Mouse (Mus musculus) left cerebral cortex, postnatal 36 days (tissue): ENCODE measurements around the gene Cenpp. TPM values are rescaled to one million over a fixed set of nuclear protein-coding genes. Genes with fewer than 3 reads are reported as not detected.

Experiments
- DNase-seq, 2 experiments: peaks; one replicate each; pipeline ENCODE4 v3.0.0; 2021 to 2022; ENCODE audit warnings: low spot score in 2 of 2, mixed read lengths in 1 of 2
- intact Hi-C: fragments of 180-260 bp; cut with DNase I; formaldehyde crosslinking; loops from one replicate; pipeline ENCODE4 v1.15.1; 2025
- total RNA-seq, 2 experiments: library from RNA; stranded (reverse); gene quantifications; 2 replicates each; pipeline ENCODE4 v1.2.3; 2021

Gene Cenpp
- 1 to 10 TPM; 1.2 TPM for total RNA-seq

DNA sequence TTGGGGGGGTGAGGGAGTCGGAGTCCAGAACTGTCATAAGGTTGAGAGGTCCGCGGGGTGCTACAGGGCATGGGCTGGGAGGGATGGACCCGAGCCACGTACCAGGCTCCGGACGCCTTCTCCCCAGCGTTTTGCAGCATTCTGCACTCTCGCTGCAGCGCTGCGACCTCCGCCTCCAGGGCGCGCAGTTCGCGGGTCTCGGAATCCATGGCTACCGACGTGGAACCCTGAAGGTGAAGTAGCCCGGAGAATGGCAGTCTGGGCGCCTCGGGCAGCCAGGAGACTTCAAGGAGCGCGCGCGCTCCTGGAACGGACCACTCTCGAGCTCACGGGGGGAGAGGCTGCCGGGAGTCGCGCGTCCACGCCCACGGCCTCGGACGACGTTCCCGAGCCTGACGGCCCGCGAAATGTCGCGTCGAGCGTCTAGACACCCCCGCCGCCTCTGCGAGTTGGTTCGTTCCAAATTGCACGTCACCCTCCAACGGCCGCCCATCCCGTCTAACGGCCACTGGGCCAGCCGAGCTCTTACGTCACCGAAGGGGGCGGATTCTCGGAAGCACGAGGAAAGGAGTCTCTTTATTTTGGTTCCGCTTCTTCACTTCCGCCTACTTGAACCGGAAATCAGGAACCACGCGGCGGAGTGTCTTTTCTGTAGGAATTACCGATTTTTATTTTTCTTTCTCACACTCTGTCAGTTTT, at the start of gene Cenpp, which contains the start of gene Nol8:
Cenpp (minus strand) TSS at position 305 of the 699 bp plus-strand sequence.
Nol8 (plus strand) TSS at position 598 of the 699 bp plus-strand sequence.
- peak; percentile 99 for DNase-seq
- intact Hi-C loops: no loop called here

DNA sequence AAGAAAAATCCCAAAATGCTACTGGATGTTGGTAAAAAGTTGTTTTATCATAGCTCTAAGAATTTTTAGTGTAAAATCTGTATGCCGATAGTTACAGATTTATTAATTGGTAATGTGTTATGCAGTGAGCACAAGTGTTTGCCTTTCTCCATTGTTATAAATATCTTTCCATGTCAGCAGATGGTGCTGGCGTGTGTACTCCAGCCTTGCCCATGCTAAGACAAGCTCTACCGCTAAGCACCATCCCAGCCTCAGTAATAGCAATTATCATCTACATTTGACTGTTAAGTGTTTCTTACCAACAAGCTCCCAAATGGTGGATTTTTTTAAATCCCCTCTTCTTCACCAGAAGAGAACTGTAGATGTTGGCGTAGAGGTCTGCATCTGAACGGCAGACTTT, 38.5 kb upstream of the Cenpp start:
- DNase-seq: no peak
- intact Hi-C loops: no loop called here

DNA sequence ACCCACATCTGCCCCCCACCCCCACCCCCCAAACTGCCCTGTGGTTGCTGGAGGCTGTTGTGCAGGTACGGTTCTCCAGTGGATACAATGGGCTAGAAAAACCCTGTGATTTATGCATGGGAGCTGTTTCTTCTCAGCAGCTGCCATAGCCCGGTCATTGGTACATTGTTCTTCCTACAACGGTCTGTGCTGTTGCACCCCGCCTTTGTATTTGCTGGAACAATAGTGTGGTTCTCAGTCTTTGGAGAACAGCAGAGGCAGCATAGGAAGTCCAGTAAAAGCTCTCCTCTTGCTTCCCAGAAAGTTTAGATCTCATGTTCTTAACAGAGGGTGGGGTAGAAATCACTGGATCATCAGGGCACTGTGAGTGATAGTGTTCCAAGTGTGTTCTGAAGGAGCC, 31.7 kb upstream of the Cenpp start:
- no peak for DNase-seq
- intact Hi-C loops: no loop called here

DNA sequence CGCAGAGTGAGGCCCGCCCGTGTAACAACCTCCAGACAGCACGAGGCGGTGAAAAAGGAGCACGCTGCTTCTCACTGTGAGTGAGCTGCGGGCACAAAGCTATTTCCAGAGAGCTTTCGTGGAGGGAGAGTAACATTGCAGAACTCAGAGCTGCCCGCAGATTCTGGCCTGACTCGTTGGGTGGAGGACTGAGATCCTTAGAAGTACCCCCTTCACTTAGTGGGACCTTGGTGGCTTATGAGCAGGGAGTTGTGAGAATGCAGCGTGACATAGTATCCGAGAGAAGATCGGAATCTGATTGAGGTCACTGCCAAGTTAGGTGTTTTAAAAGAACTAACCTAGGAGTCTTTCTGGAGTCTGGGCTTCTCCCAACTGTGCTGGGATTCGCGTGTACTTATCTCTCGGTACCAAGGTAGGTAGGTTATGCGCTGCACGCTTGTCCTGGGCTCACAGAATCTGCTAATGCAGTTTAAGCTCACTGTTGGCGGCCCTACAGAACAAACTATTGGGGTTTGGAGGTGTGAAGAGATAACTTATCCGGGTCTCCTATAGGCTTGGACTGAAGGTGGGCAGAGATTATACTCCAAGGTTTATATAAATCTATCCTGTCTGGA, 29.8 kb upstream of the Cenpp start:
- no peak for DNase-seq
- intact Hi-C loops: no loop called here

DNA sequence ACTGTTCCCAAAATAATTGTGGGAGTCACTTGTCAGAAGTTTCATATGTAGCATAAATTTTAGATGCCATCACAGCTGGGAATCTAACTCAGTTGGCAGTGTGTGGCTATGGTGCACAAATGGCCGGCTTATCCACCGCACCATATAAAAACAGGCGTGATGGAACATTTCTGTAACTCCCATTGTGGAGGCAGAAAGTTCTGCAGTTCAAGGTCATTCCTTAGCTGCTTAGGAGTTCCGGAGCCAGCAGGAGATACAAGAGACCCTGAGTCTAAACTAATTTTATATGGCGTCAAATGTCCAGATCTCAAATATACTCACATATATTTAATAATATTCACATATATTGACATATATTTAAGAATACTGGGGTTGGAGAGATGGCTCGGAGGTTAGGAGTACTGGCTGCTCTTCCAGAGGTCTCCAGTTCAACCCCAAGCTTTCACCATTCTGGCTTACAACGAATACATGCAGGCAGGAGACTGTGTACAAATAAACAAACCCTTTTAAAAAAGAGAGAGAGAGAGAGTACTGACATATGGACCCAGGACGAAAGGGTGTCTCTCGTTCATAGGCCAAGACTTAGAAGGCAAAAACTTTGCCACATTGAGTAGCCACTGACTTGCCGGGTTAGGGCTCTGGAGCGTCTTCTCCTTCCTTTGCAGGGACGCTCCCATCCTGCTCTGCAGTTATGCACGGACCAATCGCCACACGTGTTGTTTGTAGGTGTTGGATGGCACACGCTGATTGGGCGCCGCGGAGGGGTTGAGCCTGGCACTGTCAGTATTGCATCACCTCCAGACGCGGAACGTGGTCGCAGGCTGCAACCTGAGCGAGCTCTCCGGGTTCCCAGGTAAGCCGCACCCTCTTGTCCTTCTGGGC, 29.0 kb upstream of the Cenpp start, which contains the start of gene Iars:
Iars (plus strand) TSS at position 750 of the 882 bp plus-strand sequence.
- DNase-seq: peak; percentile 99 to 100
- intact Hi-C loops: no loop called here

DNA sequence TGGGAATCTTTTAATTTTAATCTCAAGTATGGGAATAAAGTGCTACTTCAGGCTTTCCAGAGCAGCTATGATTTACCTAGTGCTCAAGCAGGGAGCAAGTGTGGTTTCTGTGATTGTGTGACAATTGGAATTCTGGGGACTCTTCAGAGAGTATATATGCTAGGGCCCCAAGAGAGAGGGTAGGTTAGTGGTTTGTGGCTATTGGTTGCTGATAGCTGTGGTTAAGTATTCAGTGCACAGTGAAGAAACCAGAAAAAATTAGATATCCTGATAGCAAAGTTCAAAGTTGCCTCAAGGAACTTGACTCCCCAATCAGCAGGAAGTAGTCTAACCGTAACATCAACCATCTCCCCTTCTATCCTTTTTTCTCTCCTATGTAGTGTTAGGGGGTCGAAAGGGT, 25.2 kb upstream of the Cenpp start:
- no peak for DNase-seq
- intact Hi-C loops: loop anchor here (10.0 kb wide), 1 partner anchor 47 kb away; no protein-coding TSS in a partner anchor

DNA sequence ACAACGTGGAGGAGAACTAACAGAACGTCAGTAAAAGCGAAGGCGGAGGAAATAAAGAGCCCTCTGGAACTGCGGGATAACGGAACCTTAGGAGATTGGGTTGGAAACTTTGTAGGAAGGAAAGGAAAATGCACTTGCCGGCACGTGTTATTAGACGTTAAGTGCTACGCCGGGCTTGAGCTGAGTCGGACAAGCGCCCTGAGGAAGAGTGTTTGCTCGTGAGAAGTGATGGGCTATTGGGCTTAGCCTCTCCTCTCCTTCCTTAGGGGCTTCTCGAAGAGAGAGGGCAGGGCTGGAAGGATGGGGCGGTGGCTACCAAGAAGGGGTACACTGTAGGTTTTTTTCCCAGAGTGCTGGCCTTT, 576 bp upstream of the Cenpp start:
- DNase-seq: no peak
- intact Hi-C loops: no loop called here

DNA sequence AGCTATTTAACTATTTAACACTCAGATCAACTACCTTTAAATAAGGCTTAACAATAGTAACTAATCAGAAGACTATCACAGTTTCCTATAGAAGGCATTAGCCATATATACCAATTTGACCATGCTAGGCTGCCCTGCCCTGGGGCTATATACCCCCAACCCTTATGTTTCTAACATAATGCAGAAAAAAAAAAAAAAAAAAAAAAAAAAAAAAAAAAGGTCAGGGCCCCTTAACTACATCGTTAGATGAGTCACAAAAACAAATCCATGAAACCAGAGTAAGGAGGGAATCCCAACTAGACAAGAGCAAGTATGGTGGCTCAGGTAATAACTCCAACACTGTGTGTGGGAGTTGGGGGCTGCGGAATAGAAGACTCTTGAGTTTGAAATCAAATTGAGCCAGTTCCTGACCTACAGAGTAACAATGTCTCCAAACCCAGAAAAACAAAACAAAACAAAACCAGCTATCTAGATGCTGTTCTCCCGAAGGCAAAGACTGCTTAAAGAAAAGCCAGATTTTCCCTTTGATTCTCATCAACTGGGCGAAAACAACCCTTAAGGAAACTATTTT, 719 bp downstream of the Cenpp start:
- intact Hi-C loops: no loop called here
- DNase-seq: no peak

DNA sequence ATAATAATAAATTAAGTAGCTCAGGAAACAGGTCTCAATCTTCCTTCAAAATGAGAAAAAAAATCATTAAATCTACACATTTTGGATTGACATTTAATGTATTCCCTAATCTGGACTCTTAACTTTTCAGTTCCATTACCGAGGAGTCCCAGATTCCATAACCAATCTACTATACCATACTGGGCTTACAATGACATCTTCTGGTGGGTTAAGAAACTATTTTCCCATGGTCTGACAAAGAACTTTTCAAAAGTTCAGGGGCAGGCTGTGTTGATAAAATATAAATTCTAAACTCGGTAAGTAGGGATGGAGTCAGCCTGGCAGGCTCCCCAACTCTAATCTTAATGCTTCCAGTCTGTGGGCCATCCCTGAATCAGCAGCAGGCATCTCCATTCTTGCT, 1.4 kb downstream of the Cenpp start:
- intact Hi-C loops: no loop called here
- no peak for DNase-seq

DNA sequence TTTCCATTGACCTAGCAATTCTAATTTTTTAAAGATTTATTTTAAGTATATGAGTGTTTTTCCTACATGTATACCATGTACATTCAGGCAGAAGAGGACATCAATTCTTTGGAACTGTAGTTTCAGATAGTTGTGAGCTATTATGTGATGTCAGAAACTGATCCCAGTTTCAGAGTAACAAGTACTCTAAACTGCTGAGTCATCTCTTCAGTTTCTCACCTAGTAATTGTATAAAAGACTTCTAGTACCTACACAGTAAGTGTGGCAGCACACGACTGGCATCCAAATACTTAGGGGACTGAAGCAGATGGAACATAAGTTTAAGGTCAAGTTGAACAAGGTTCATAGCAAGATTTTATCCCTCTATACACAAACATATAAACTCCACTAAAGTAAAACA, 6.6 kb downstream of the Cenpp start:
- DNase-seq: no peak
- intact Hi-C loops: loop anchor here (5.0 kb wide), 1 partner anchor 319 kb away; no protein-coding TSS in a partner anchor

DNA sequence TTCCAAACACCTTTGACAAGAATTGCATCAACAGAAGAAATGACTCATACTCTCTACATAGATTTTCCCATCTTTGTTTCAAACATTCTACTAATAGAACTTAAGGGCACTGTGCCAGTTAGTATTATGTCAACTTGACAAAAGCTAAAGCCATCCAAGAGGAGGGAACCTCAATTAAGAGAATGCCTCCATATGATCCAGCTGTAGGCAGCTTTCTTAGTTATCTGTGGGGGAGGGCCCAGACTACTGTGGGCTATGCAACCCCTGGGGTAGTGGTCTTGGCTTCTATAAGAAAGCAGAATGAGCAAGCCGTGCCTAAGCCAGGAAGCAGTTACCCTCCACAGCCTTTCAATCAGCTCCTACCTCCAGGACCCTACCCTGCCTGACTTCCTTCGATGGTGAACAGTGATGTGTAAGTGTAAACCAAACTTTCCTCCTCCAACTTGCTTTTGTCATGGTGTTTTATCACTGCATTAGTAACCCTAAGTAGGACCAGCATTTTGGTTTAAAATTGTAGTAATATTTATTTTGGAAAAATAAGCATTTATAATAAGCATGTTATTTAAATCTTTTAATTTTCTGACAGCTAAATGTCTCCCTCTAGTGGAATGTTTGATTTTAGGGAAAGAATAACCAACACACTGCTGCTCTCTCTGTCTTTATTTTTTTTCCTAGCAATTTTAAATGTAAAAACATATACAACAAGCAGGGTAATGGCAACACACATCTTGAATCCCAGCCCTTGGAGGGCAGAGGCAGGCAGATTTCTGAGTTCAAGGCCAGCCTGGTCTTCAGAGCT, 7.7 kb downstream of the Cenpp start:
- DNase-seq: peak; percentile 6 to 17
- intact Hi-C loops: loop anchor here (1.0 to 5.0 kb wide), 2 partner anchors 196 to 318 kb away; no protein-coding TSS in a partner anchor

DNA sequence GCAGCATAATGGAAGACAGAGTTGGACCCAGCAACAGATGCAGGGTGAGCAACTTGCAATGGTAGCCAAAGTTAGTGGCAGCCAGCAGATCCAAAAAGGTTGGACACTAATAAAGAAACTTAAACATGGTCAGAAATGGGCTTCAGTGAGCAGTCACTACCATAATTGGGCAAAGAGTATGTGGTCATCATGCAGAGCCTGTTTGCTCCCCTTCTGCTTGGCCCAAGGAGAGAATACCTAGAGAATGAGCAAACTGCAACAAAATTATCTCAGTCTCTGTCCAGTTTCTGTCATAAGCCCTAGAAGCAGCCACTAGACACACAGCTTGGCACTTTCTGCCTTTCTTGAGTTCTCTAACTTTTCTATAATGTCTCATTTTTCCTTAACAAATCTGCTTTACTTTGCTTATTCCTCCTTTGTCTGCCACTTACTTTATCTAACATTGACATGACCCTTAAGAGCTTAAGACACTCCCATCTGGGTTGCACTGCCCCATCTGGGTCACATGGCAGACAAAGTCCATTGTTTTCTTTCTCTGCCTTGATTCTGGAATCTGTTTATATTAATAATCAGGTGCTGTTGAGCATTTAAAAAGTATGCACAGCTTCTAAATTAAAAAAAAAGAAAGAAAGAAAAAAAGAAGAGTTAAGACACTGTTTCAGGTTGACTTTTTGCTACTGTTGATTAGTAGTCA, 8.8 kb downstream of the Cenpp start:
- intact Hi-C loops: no loop called here
- DNase-seq: no peak

DNA sequence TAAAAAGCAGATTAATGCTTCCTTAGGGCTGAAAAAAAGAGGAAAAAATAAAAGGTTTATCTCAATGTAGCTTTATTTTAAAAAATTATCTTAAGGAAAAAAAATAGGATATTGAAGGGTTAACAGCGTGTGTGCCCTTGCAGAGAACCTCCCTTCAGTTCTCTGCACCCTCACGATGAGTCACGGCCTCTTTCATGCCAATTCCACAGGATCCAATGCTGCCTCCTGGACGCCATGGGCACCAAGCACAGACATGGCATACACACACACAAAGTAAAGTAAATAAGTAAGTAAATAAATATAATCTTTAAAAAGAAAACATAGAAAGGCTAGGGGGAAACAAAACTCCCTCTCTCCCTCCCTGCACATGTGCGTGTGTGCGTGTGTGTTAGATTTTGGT, 9.9 kb downstream of the Cenpp start:
- intact Hi-C loops: no loop called here

DNA sequence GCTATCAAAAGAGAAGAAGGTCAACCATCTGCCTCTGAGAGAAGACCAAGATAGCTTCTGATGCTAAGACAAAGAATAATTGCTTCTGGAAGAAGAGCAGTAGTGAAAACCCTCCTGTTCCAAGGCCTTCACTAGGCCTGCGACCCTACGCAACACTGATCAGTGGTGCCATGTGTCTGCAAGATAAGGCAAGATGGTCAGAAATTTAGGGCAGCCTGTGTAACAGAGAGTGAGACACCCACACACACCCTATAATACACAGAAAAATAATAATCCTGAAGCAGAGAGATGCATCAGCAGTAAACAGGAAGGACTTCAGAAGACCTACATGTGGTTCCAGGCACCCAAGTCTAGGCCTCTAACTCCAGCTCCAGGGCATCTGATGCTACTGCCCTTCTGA, 12.6 kb downstream of the Cenpp start:
- DNase-seq: no peak
- intact Hi-C loops: no loop called here

More for the DNA sequence above, 9.9 kb downstream of the Cenpp start:
- DNase-seq: no peak

DNA sequence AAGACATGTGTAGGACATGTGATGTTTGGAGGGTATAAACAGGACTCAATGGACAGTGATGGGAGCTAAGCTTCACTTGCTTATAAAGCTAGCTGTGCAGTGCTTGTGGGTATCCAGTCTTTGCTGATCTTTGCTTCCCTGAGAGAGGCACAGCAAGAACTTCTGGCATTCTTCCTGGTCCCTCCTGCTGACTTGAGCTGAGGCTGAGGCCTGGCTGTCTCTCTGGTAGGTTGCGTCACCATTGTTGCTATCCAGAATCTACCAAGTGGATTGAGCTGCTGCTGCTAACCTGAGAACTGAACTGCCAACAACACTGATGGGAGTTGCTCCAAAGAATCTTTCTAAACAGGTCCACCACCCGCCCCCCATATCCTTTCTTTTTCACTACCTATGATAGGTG, 23.5 kb downstream of the Cenpp start:
- intact Hi-C loops: no loop called here
- no peak for DNase-seq

DNA sequence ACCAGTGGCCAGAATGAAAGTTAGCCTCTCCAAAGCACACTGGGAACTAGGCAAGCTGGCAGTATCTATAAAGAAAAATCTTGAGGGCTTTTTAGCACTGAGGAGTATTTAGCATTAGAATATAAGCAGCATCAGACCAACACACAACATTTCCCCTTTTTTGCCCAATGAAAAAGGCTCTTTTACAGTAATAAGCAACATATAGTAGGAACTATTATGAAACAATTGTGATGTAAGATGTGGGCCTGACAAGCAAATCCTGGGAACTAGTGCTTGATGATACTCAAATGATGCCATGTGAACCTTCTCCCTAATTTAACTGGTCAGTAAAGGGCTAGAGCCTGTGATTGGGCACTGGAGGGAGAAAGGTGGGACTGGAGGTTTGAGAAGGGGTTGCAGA, 24.4 kb downstream of the Cenpp start:
- DNase-seq: no peak
- intact Hi-C loops: no loop called here

DNA sequence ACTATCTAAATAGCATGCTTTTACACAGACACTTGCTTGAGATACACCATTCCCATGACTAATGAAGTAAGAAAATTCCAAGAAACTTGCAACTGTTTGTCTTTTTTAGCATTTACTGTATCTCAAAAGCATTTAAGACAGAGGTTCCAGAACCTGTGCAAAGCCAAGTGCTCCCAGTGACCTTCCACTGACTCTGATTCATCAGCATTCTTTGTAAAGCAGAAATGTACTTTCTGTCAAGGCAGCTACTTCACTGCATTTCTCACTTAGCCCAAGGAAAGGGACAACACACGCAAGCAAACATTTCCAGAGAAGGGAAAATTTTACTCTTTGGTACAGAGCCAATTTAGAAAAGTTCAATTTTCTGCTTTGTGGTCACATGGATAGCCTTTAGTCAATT, 29.4 kb downstream of the Cenpp start:
- no peak for DNase-seq
- intact Hi-C loops: no loop called here

DNA sequence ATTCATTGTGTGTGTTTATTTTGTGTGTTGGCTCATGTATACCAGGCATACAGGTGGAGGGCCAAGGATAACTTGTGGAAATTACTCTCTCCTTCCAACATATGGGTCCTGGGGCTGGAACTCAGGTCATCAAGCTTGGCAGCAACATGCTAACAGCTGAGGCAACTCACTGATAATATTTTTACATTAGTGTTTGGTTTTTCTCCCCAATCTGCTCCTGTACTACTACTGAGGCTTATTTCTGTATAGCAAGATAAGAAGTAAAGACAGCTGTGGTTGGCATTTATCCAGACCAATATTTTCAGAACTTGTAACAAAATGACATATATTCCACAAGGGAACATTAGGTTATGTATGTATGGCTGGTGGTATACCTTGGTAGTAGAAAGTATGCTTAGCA, 34.2 kb downstream of the Cenpp start:
- no peak for DNase-seq
- intact Hi-C loops: no loop called here

DNA sequence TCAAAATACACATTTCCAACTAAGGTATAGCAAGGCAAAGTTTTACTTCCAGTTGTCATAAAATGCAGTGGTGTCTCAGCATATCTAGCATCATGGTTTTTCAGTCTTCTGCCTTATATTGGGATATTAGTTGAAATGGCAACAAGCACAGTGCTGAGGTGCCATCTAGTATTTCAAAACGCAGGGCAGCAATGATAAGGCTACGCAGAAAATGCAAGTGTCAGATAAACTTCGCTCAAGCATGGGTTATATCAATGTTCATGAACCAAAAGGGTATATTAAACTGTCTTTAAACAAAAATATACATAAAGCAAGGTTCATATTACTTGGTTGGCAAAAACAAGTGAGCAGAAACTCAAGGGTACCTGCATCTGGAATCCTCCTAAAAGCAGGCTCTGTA, 35.6 kb downstream of the Cenpp start:
- intact Hi-C loops: no loop called here
- DNase-seq: no peak
